Mouse (Mus musculus) CH12.LX (cell line): ENCODE results near the gene B3gat3. TPM values are rescaled to one million over a fixed set of nuclear protein-coding genes. Genes with fewer than 3 reads are reported as not detected.
A peak's percentile ranks its signal among the peaks of the same experiment; 100 is the strongest.

Experiments used
- DNase-seq: peaks from one replicate; pipeline ENCODE4 v3.0.0-alpha.2; 2013; ENCODE audit errors: extremely low read depth
- H3K27ac ChIP-seq: 2 replicates; pipeline ENCODE4 v1.5.1; 2012; ENCODE audit warnings: low read depth, mild to moderate bottlenecking, control low read depth, moderate library complexity; ENCODE audit not compliant: insufficient read depth
- H3K27me3 ChIP-seq: replicated peaks from 2 replicates; pipeline ENCODE3; 2012; ENCODE audit warnings: inconsistent platforms
- H3K36me3 ChIP-seq, 2 experiments: replicated peaks in 1 of 2; 2 replicates each; pipeline versions ENCODE3 to v1.6.1; 2012; ENCODE audit warnings: inconsistent platforms in 1 of 2, low read length in 1 of 2, mild to moderate bottlenecking in 1 of 2, mixed read lengths in 1 of 2, moderate library complexity in 1 of 2; ENCODE audit not compliant: control insufficient read depth in 1 of 2, insufficient read depth in 1 of 2
- H3K4me1 ChIP-seq, 2 experiments: 2 replicates each; pipeline ENCODE4 v1.6.1; 2012; ENCODE audit warnings: inconsistent platforms in 1 of 2, moderate library complexity in 1 of 2; ENCODE audit not compliant: insufficient read depth in 2 of 2, control insufficient read depth in 1 of 2
- H3K4me2 ChIP-seq: 2 replicates; pipeline ENCODE4 v1.6.1; 2012; ENCODE audit warnings: low read depth, mild to moderate bottlenecking, control low read depth; ENCODE audit not compliant: poor library complexity, insufficient read depth, severe bottlenecking
- H3K4me3 ChIP-seq, 3 experiments: fragments of 150-350 bp in 1 of 3; sonication (generic) in 1 of 3; replicated peaks in 1 of 3; 2 replicates each; pipeline versions ENCODE3 to v1.5.1; 2011 to 2012; ENCODE audit warnings: low read depth in 2 of 3, low read length in 2 of 3, mild to moderate bottlenecking in 2 of 3, moderate library complexity in 2 of 3, control low read depth in 1 of 3, improper control_type of control experiment in 1 of 3, inconsistent platforms in 1 of 3, mixed read lengths in 1 of 3; ENCODE audit not compliant: poor library complexity in 1 of 3
- H3K79me2 ChIP-seq: replicated peaks from 2 replicates; pipeline ENCODE4 v1.6.1; 2012; ENCODE audit warnings: mild to moderate bottlenecking, moderate library complexity; ENCODE audit not compliant: control insufficient read depth, poor library complexity, insufficient read depth, severe bottlenecking; ENCODE audit errors: extremely low read depth
- H3K9ac ChIP-seq: 2 replicates; pipeline ENCODE4 v1.6.1; 2012; ENCODE audit warnings: low read depth, mild to moderate bottlenecking, control low read depth, moderate library complexity; ENCODE audit not compliant: insufficient read depth
- H3K9me3 ChIP-seq: replicated peaks from 2 replicates; pipeline ENCODE3; 2012; ENCODE audit warnings: low read length, inconsistent platforms, mixed read lengths
- BHLHE40 ChIP-seq: IDR thresholded peaks from 2 replicates; pipeline ENCODE4 v1.6.1; 2011; ENCODE audit warnings: mild to moderate bottlenecking, low read depth, low read length, improper control_type of control experiment
- CHD2 ChIP-seq: IDR thresholded peaks from 2 replicates; pipeline ENCODE4 v1.6.1; 2011; ENCODE audit warnings: low read length, improper control_type of control experiment
- EP300 ChIP-seq: IDR thresholded peaks from 2 replicates; pipeline ENCODE4 v1.6.1; 2011; ENCODE audit warnings: low read length, improper control_type of control experiment
- ETS1 ChIP-seq: conservative IDR thresholded peaks from 2 replicates; pipeline ENCODE4 v1.6.1; 2012; ENCODE audit warnings: low read depth, mild to moderate bottlenecking, inconsistent platforms, low read length, improper control_type of control experiment, moderate library complexity
- GABPA ChIP-seq: IDR thresholded peaks from 2 replicates; pipeline ENCODE4 v1.6.1; 2012; ENCODE audit warnings: low read depth, low read length, improper control_type of control experiment, inconsistent platforms; ENCODE audit not compliant: insufficient replicate concordance
- HCFC1 ChIP-seq: IDR thresholded peaks from 2 replicates; pipeline ENCODE4 v1.6.1; 2012; ENCODE audit warnings: low read depth, mild to moderate bottlenecking, inconsistent platforms, low read length, improper control_type of control experiment
- JUN ChIP-seq: IDR thresholded peaks from 2 replicates; pipeline ENCODE4 v1.6.1; 2011; ENCODE audit warnings: low read depth, mild to moderate bottlenecking, low read length, improper control_type of control experiment, moderate library complexity; ENCODE audit not compliant: insufficient read depth
- JUND ChIP-seq: conservative IDR thresholded peaks from 2 replicates; pipeline ENCODE4 v1.6.1; 2011; ENCODE audit warnings: low read depth, low read length, improper control_type of control experiment
- KAT2A ChIP-seq: IDR thresholded peaks from 2 replicates; pipeline ENCODE4 v1.6.1; 2012; ENCODE audit warnings: low read length, improper control_type of control experiment, inconsistent platforms; ENCODE audit not compliant: insufficient replicate concordance
- MAX ChIP-seq: IDR thresholded peaks from 2 replicates; pipeline ENCODE4 v1.6.1; 2011; ENCODE audit warnings: low read length, improper control_type of control experiment
- MAZ ChIP-seq: IDR thresholded peaks from 2 replicates; pipeline ENCODE4 v1.6.1; 2012; ENCODE audit warnings: low read depth, mild to moderate bottlenecking, inconsistent platforms, low read length, improper control_type of control experiment, moderate library complexity
- MXI1 ChIP-seq: IDR thresholded peaks from 2 replicates; pipeline ENCODE4 v1.6.1; 2011; ENCODE audit warnings: mild to moderate bottlenecking, low read depth, low read length, improper control_type of control experiment
- MYC ChIP-seq: IDR thresholded peaks from 2 replicates; pipeline ENCODE4 v1.6.1; 2011; ENCODE audit warnings: low read depth, mild to moderate bottlenecking, improper control_type of control experiment, low read length
- NELFE ChIP-seq: IDR thresholded peaks from 2 replicates; pipeline ENCODE4 v1.6.1; 2011; ENCODE audit warnings: low read depth, low read length, improper control_type of control experiment
- NRF1 ChIP-seq: IDR thresholded peaks from 2 replicates; pipeline ENCODE4 v1.6.1; 2014; ENCODE audit warnings: low read depth, mild to moderate bottlenecking, inconsistent platforms, low read length, improper control_type of control experiment, moderate library complexity
- POLR2AphosphoS2 ChIP-seq: IDR thresholded peaks from 2 replicates; pipeline ENCODE4 v1.6.1; 2011; ENCODE audit warnings: low read depth, low read length, improper control_type of control experiment
- RCOR1 ChIP-seq: conservative IDR thresholded peaks from 2 replicates; pipeline ENCODE4 v1.6.1; 2012; ENCODE audit warnings: low read depth, mild to moderate bottlenecking, inconsistent platforms, low read length, improper control_type of control experiment
- SIN3A ChIP-seq: IDR thresholded peaks from 2 replicates; pipeline ENCODE4 v1.6.1; 2012; ENCODE audit warnings: low read length, improper control_type of control experiment, inconsistent platforms
- SMC3 ChIP-seq: IDR thresholded peaks from 2 replicates; pipeline ENCODE4 v1.6.1; 2011; ENCODE audit warnings: low read depth, low read length, improper control_type of control experiment
- TBP ChIP-seq: conservative IDR thresholded peaks from 2 replicates; pipeline ENCODE4 v1.6.1; 2011; ENCODE audit warnings: low read depth, low read length, improper control_type of control experiment
- TCF12 ChIP-seq: IDR thresholded peaks from 2 replicates; pipeline ENCODE4 v1.6.1; 2014; ENCODE audit warnings: low read depth, mild to moderate bottlenecking, inconsistent platforms, low read length, improper control_type of control experiment
- USF1 ChIP-seq: IDR thresholded peaks from 2 replicates; pipeline ENCODE4 v1.6.1; 2014; ENCODE audit warnings: low read depth, mild to moderate bottlenecking, inconsistent platforms, low read length, improper control_type of control experiment
- USF2 ChIP-seq: conservative IDR thresholded peaks from 2 replicates; pipeline ENCODE4 v1.6.1; 2011; ENCODE audit warnings: low read depth, low read length, improper control_type of control experiment
- ZMIZ1 ChIP-seq: IDR thresholded peaks from 2 replicates; pipeline ENCODE4 v1.6.1; 2012; ENCODE audit warnings: low read depth, mild to moderate bottlenecking, inconsistent platforms, low read length, improper control_type of control experiment
- ZNF384 ChIP-seq: IDR thresholded peaks from 2 replicates; pipeline ENCODE4 v1.6.1; 2012; ENCODE audit warnings: low read depth, low read length, improper control_type of control experiment, inconsistent platforms
- dilution Hi-C: fragments of 300-500 bp; cut with MboI; formaldehyde crosslinking; loops from 2 replicates; pipeline ENCODE4 v1.14.3; 2020; ENCODE audit warnings: low sequenced_read_pairs; ENCODE audit not compliant: extremely low pct_unique_long_range_greater_than_20kb, extremely low pct_ligation_motif_present
- in situ Hi-C: fragments of 300-500 bp; cut with MboI; formaldehyde crosslinking; loops from 3 replicates; pipeline ENCODE4 v1.14.3; 2019; ENCODE audit warnings: low sequenced_read_pairs, low pct_ligation_motif_present, low pct_unique_long_range_greater_than_20kb, mixed read lengths
- polyA plus RNA-seq: library from polyadenylated mRNA; unstranded; fragments of >175 nt; gene quantifications from 2 replicates; pipeline ENCODE4 v1.2.1, GENCODE M21; 2012; ENCODE audit warnings: low read depth; ENCODE audit not compliant: insufficient read length
- total RNA-seq, 2 experiments: library from RNA; depleted of rRNA; stranded (reverse); fragments of 300-350 nt in 1 of 2; fragments of >200 nt in 1 of 2; gene quantifications; 2 replicates each; pipeline ENCODE4 v1.2.3; 2012 to 2014

The B3gat3 gene
- total and polyA plus RNA-seq, 3 experiments, result 17.8 to 54.8 (median 33.0) TPM

- no peak for TF ChIP-seq KAT2A
- no peak for TF ChIP-seq ETS1
- no peak for TF ChIP-seq HCFC1
- dilution Hi-C loops (no loop called here), in situ Hi-C loops (no loop called here)
- peaks cover 70 to 81% of the 10 kb centered on the region in 2 experiments for H3K36me3 ChIP-seq
- peaks cover 50% of the 10 kb centered on the region for H3K79me2 ChIP-seq
- H3K4me1 ChIP-seq, result peaks cover 7 to 37% of the 10 kb centered on the region in 2 experiments; a peak in 3 of 4 replicates
- no peaks in the 10 kb centered on the region for H3K27me3 ChIP-seq
- peak overlapping the region in 2 of 3 experiments; percentile 78 to 99 for H3K4me3 ChIP-seq
- H3K9ac ChIP-seq, result peak overlapping the region; percentile 76; the same call in 1 of the 2 replicates
- peak overlapping the region; percentile 27; the same call in 1 of the 2 replicates for H3K27ac ChIP-seq
- no peaks in the 10 kb centered on the region for H3K9me3 ChIP-seq
- peak overlapping the region; percentile 82; the same call in 1 of the 2 replicates for H3K4me2 ChIP-seq
- DNase-seq, result no peak
Measured at GRCm38 (mm10) chr19:8965771-8966170, 45.6 kb downstream of the B3gat3 start.

GRCm38 (mm10) chr19:8966198-8966589 lies 46.0 kb downstream of the B3gat3 start:
- Histone ChIP-seq H3K79me2 (peaks cover 53% of the 10 kb centered on the region), H3K4me1 (peaks cover 9 to 41% of the 10 kb centered on the region in 2 experiments)
- dilution Hi-C loops, result no loop called here

GRCm38 (mm10) chr19:8966590-8967372 lies 46.6 kb downstream of the B3gat3 start, which contains the start of gene Eef1g:
Gene Eef1g (plus strand): TSS chr19:8967041.
- peak; percentile 99 for DNase-seq
- dilution Hi-C loops, result no loop called here
- in situ Hi-C loops, result no loop called here
- H3K36me3 ChIP-seq, result peaks cover 67 to 82% of the 10 kb centered on the region in 2 experiments
- H3K27me3 ChIP-seq, result no peaks in the 10 kb centered on the region
- peak within 1 kb of the TSS; percentile 98 for H3K9ac ChIP-seq
- peak within 1 kb of the TSS; percentile 91 for H3K4me2 ChIP-seq
- H3K9me3 ChIP-seq, result no peaks in the 10 kb centered on the region
- peak within 1 kb of the TSS; percentile 62 for H3K27ac ChIP-seq
- H3K4me3 ChIP-seq, result peak within 1 kb of the TSS; percentile 78 to 99 (median 94)
- H3K79me2 ChIP-seq, result peaks cover 53% of the 10 kb centered on the region
- peaks cover 10 to 47% of the 10 kb centered on the region in 2 experiments for H3K4me1 ChIP-seq
- TF ChIP-seq TCF12 (peak; percentile 97), MAX (peak; percentile 84), BHLHE40 (peak; percentile 27), MYC (0 out of 2 replicates have a peak, but pooled peaks have one; percentile 86), USF1 (peak; percentile 22), ETS1 (no peak), SMC3 (no peak), RCOR1 (no peak), USF2 (0 out of 2 replicates have a peak, but pooled peaks have one; percentile 15), NELFE (peak; percentile 89), TBP (peak; percentile 78), MAZ (peak; percentile 98), JUN (no peak), EP300 (no peak), ZNF384 (no peak), CHD2 (no peak; the same call in 1 of the 2 replicates), NRF1 (peak; percentile 89), JUND (no peak)

More at GRCm38 (mm10) chr19:8966198-8966589, 46.0 kb downstream of the B3gat3 start:
- no peak for DNase-seq
- peak overlapping the region; percentile 62 for H3K27ac ChIP-seq
- TF ChIP-seq HCFC1 (no peak), USF1 (no peak), MAZ (no peak), SIN3A (no peak), GABPA (no peak), ETS1 (0 out of 2 replicates have a peak, but pooled peaks have one; percentile 6), ZMIZ1 (no peak), MXI1 (0 out of 2 replicates have a peak, but pooled peaks have one; percentile 18), POLR2AphosphoS2 (no peak)
- TF ChIP-seq, all 38 proteins: peak for 2
- peak overlapping the region; percentile 61 to 99 (median 78) for H3K4me3 ChIP-seq
- no peaks in the 10 kb centered on the region for H3K9me3 ChIP-seq
- in situ Hi-C loops, result no loop called here
- no peaks in the 10 kb centered on the region for H3K27me3 ChIP-seq
- peaks cover 71 to 82% of the 10 kb centered on the region in 2 experiments for H3K36me3 ChIP-seq
- H3K9ac ChIP-seq, result peak overlapping the region; percentile 76
- peak overlapping the region; percentile 82 for H3K4me2 ChIP-seq
